Mouse (Mus musculus): Measurements from ENCODE around the gene Qsox2. TPM values are rescaled to one million over a fixed set of nuclear protein-coding genes. Genes with fewer than 3 reads are reported as not detected.

Gene Qsox2
- polyA plus RNA-seq, 1 experiment from 2014 or later, result 18.9 TPM

DNA sequence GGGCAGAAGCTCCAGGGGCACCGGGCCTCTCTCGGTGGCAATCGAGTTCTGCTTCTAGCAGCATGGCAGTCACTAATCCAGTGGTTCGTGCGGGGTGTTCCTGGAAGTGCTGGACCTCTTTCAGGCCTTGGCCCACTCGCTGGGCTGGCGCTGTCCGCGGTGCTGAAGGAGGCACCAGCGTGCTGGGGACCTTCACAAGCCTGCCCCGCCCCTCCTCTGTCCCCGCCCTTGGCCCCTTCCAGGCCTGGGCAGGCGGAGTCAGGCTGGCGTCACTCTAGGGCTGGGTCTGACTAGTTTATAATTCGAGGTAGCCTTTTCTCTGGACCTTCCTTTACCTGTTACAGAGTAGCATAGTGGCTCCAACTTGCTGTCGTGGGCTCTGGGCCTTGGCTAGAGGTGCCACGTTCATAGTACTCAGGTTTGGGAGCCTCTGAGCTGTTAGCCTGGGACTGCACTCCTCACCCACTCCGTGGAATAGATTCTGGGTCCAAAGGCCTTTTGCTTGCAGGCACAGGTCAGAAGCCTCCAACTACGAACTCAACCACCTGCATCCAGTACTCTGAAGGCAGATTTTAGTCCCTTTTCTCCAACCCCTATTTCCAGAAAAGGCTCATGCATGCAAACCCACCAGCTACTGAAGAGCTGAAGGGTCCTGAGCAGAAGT is 29.1 kb downstream of the Qsox2 start, which contains the start of gene Lhx3:
TSS of gene Lhx3 (minus strand) at position 164 of the 664 bp plus-strand sequence.
- H3K4me3 ChIP-seq (ENCODE audit: low read depth, low read length), result 0 out of 2 replicates have a peak within 1 kb of the TSS, but pooled peaks have one; percentile 8
- ATAC-seq (ENCODE audit: insufficient read depth, low FRiP score, low TSS enrichment), result no peak
- H3K9me3 ChIP-seq (ENCODE audit: control insufficient read depth, low read length), result no peaks in the 10 kb centered on the region
- no peak within 1 kb of the TSS for H3K27ac ChIP-seq (ENCODE audit: low read depth, low read length)
- H3K9ac ChIP-seq (ENCODE audit: low read length), result no peak within 1 kb of the TSS
- H3K27me3 ChIP-seq (ENCODE audit: control insufficient read depth, insufficient read depth, low read length), result peaks cover 48% of the 10 kb centered on the region
- WGBS, result 6% methylated on average over 19 of the region's 19 CpGs
- H3K4me2 ChIP-seq (ENCODE audit: low read depth), result 0 out of 2 replicates have a peak within 1 kb of the TSS, but pooled peaks have one; percentile 7
- H3K36me3 ChIP-seq (ENCODE audit: control insufficient read depth, insufficient read depth, low read length), result peaks cover 13% of the 10 kb centered on the region
- peak; percentile 90 for DNase-seq (ENCODE audit: low spot score)
- H3K4me1 ChIP-seq (ENCODE audit: control insufficient read depth, insufficient read depth, low read length), result peaks cover 20% of the 10 kb centered on the region

GRCm38 (mm10) chr2:26207559-26207958 is 29.8 kb downstream of the Qsox2 start:
- DNase-seq (ENCODE audit: low spot score) (peak; percentile 52), ATAC-seq (ENCODE audit: insufficient read depth, low FRiP score, low TSS enrichment) (no peak; the same call in 1 of the 2 replicates)
- H3K4me2 ChIP-seq (ENCODE audit: low read depth), result no peak overlapping the region
- 7% methylated on average over 9 of the region's 9 CpGs for WGBS
- H3K9ac ChIP-seq (ENCODE audit: low read length), result no peak overlapping the region
- H3K4me1 ChIP-seq (ENCODE audit: control insufficient read depth, insufficient read depth, low read length), result peaks cover 24% of the 10 kb centered on the region
- no peak overlapping the region for H3K27ac ChIP-seq (ENCODE audit: low read depth, low read length)
- peaks cover 12% of the 10 kb centered on the region for H3K36me3 ChIP-seq (ENCODE audit: control insufficient read depth, insufficient read depth, low read length)
- H3K9me3 ChIP-seq (ENCODE audit: control insufficient read depth, low read length), result no peaks in the 10 kb centered on the region
- 0 out of 2 replicates have a peak overlapping the region, but pooled peaks have one; percentile 8 for H3K4me3 ChIP-seq (ENCODE audit: low read depth, low read length)
- peaks cover 55% of the 10 kb centered on the region for H3K27me3 ChIP-seq (ENCODE audit: control insufficient read depth, insufficient read depth, low read length)

DNA sequence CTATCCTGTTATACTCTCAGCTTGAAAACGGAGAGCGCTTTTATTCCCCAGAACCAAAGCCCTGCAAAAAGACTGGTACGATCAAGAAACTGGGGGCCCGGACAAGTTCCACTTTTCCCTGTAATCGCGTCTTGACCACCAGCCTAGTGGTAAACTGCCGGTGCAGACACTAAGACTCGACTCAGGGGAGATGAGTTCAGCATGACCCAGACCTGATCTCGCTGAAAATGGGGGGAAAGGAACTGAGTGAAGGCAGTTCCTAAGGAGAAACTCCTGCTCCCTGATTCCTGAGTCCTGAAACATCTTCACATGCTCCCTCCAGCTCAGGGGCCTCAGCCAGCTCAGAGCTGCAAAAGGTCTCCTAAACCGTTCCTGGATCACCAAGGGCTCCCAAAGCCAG is 31.6 kb downstream of the Qsox2 start:
- Histone ChIP-seq H3K36me3 (ENCODE audit: control insufficient read depth, insufficient read depth, low read length) (peaks cover 5% of the 10 kb centered on the region), H3K4me2 (ENCODE audit: low read depth) (no peak overlapping the region), H3K4me3 (ENCODE audit: low read depth, low read length) (peak overlapping the region; percentile 23), H3K4me1 (ENCODE audit: control insufficient read depth, insufficient read depth, low read length) (peaks cover 28% of the 10 kb centered on the region), H3K27ac (ENCODE audit: low read depth, low read length) (no peak overlapping the region), H3K27me3 (ENCODE audit: control insufficient read depth, insufficient read depth, low read length) (peaks cover 73% of the 10 kb centered on the region), H3K9ac (ENCODE audit: low read length) (no peak overlapping the region), H3K9me3 (ENCODE audit: control insufficient read depth, low read length) (no peaks in the 10 kb centered on the region)
- DNase-seq (ENCODE audit: low spot score), result no peak
- 9% methylated on average over 10 of the region's 10 CpGs for WGBS
- no peak for ATAC-seq (ENCODE audit: insufficient read depth, low FRiP score, low TSS enrichment)

GRCm38 (mm10) chr2:26205126-26205525 is 32.2 kb downstream of the Qsox2 start:
- under 1% methylated on average over 16 of the region's 16 CpGs for WGBS
- H3K9me3 ChIP-seq (ENCODE audit: control insufficient read depth, low read length), result no peaks in the 10 kb centered on the region
- H3K4me1 ChIP-seq (ENCODE audit: control insufficient read depth, insufficient read depth, low read length), result peaks cover 28% of the 10 kb centered on the region
- H3K27me3 ChIP-seq (ENCODE audit: control insufficient read depth, insufficient read depth, low read length), result peaks cover 79% of the 10 kb centered on the region
- H3K9ac ChIP-seq (ENCODE audit: low read length), result no peak overlapping the region
- H3K36me3 ChIP-seq (ENCODE audit: control insufficient read depth, insufficient read depth, low read length), result no peaks in the 10 kb centered on the region
- peak overlapping the region; percentile 12; the same call in 1 of the 2 replicates for H3K4me3 ChIP-seq (ENCODE audit: low read depth, low read length)
- peak overlapping the region; percentile 10; the same call in 1 of the 2 replicates for H3K4me2 ChIP-seq (ENCODE audit: low read depth)
- no peak overlapping the region for H3K27ac ChIP-seq (ENCODE audit: low read depth, low read length)
- DNase-seq (ENCODE audit: low spot score) (peak; percentile 54), ATAC-seq (ENCODE audit: insufficient read depth, low FRiP score, low TSS enrichment) (no peak)

DNA sequence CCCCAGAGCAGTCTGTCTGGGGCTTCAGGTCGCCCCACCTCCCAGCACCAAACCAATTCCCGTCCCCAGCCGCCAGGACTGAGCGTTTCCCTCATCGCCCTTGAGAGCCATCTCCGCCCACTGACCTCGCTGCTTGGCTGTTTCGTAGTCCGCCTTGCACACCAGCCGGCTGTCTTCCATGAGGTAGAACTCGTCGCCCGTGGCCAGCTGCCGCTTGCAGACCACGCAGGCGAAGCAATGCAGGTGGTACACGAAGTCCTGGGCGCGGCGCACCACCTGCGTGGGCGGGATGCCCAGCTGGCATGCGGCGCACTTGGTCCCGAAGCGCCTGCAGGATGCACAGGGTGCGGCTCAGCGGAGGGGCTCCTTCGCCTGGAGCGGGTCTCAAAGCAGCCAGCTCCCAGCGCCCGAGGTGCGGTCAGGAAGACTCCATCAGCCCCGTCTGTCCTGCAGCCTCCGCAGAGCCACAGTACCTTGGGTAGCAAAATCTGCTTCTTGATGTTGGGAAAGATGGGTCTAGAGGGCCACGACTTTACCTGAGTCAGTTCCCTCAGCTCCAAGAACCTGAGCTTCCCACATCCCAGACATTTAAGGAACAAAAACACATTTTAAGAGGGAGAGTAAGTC is 34.4 kb downstream of the Qsox2 start:
- DNase-seq (ENCODE audit: low spot score), result peak; percentile 49
- peak overlapping the region; percentile 22 for H3K4me3 ChIP-seq (ENCODE audit: low read depth, low read length)
- no peak for ATAC-seq (ENCODE audit: insufficient read depth, low FRiP score, low TSS enrichment)
- no peaks in the 10 kb centered on the region for H3K36me3 ChIP-seq (ENCODE audit: control insufficient read depth, insufficient read depth, low read length)
- no peaks in the 10 kb centered on the region for H3K9me3 ChIP-seq (ENCODE audit: control insufficient read depth, low read length)
- H3K4me2 ChIP-seq (ENCODE audit: low read depth), result peak overlapping the region; percentile 29
- WGBS, result under 1% methylated on average over 36 of the region's 36 CpGs
- H3K27me3 ChIP-seq (ENCODE audit: control insufficient read depth, insufficient read depth, low read length), result peaks cover 100% of the 10 kb centered on the region
- peak overlapping the region; percentile 37 for H3K9ac ChIP-seq (ENCODE audit: low read length)
- H3K27ac ChIP-seq (ENCODE audit: low read depth, low read length), result 0 out of 2 replicates have a peak overlapping the region, but pooled peaks have one; percentile 27
- peaks cover 33% of the 10 kb centered on the region for H3K4me1 ChIP-seq (ENCODE audit: control insufficient read depth, insufficient read depth, low read length)

DNA sequence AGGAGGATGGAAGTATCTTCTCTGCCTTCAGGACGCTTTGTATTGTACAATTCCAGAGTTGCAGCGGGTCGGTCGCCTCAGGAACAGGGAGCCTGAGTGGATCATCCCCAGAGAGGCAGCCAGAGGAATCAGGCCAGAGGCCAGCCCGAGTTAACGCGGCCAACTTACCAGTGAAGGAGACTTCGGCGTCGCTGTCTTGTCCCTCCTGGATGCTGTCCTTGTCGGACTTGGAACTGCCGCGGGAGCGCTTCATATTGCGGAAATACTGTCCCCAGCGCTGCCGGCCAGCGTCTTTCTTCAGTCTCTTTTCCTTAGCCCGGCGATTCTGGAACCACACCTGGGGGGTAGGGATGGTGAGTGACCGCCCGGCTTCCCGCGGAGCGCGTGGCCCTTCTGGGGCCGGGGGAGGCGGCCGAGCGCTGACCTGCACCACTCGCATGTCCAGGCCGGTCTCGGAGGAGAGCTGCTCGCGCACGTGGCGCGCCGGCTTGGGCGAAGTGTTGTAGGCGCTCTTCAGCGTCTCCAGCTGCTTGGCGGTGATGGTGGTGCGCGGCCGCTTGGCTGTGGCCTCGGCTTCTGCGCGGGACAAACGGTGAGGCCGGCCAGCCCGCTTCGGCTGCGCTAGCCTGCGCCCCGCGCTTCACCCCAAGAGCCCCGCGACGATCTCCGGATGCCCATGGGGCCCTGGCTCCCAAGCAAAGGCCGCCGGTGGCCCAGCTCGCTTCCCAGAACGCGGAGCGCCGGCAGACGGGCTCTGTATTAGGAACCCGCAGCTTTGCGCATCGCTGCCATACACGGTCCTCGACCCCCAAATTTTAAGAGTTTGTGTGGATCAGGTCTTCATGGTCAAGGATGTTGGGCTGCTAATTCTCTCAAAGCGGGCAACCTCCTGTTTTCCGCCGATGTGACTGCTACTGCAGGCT is 35.1 kb downstream of the Qsox2 start:
- Histone ChIP-seq H3K27ac (ENCODE audit: low read depth, low read length) (0 out of 2 replicates have a peak overlapping the region, but pooled peaks have one; percentile 27), H3K9me3 (ENCODE audit: control insufficient read depth, low read length) (no peaks in the 10 kb centered on the region), H3K4me3 (ENCODE audit: low read depth, low read length) (peak overlapping the region; percentile 22), H3K4me1 (ENCODE audit: control insufficient read depth, insufficient read depth, low read length) (peaks cover 25% of the 10 kb centered on the region), H3K27me3 (ENCODE audit: control insufficient read depth, insufficient read depth, low read length) (peaks cover 100% of the 10 kb centered on the region), H3K36me3 (ENCODE audit: control insufficient read depth, insufficient read depth, low read length) (no peaks in the 10 kb centered on the region), H3K4me2 (ENCODE audit: low read depth) (peak overlapping the region; percentile 29), H3K9ac (ENCODE audit: low read length) (peak overlapping the region; percentile 18; the same call in 1 of the 2 replicates)
- WGBS, result under 1% methylated on average over 77 of the region's 77 CpGs
- no peak for DNase-seq (ENCODE audit: low spot score)
- ATAC-seq (ENCODE audit: insufficient read depth, low FRiP score, low TSS enrichment), result no peak

DNA sequence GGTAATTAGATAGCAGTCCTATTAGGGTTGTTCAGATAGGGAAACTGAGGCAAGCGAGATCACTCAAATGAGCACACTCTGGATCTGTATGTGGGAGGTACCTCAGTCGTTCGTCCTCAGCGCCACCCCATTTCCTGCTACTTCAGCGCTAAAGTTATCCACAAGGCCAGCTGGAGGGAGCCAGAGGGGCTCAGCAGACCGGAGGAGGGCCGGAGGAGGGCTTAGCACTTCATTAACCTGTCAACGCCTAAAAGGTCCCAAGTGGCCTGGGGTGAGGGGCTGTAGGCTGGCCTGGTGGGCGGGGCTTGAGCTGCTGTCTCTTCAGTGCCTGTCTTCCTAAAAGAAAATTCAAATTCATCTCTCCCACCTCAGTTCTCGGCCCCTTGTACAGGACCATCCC is 38.8 kb downstream of the Qsox2 start:
- under 1% methylated on average over 10 of the region's 10 CpGs for WGBS
- Histone ChIP-seq H3K4me1 (ENCODE audit: control insufficient read depth, insufficient read depth, low read length) (peaks cover 14% of the 10 kb centered on the region), H3K27me3 (ENCODE audit: control insufficient read depth, insufficient read depth, low read length) (peaks cover 86% of the 10 kb centered on the region), H3K9me3 (ENCODE audit: control insufficient read depth, low read length) (no peaks in the 10 kb centered on the region), H3K4me3 (ENCODE audit: low read depth, low read length) (0 out of 2 replicates have a peak overlapping the region, but pooled peaks have one; percentile 1), H3K27ac (ENCODE audit: low read depth, low read length) (no peak overlapping the region), H3K9ac (ENCODE audit: low read length) (no peak overlapping the region), H3K36me3 (ENCODE audit: control insufficient read depth, insufficient read depth, low read length) (no peaks in the 10 kb centered on the region), H3K4me2 (ENCODE audit: low read depth) (no peak overlapping the region)
- ATAC-seq (ENCODE audit: insufficient read depth, low FRiP score, low TSS enrichment) (no peak), DNase-seq (ENCODE audit: low spot score) (peak; percentile 47)

Measured in neural tube, embryonic 11.5 days (tissue).